Mouse (Mus musculus): Measurements from ENCODE around the gene Phrf1. TPM values are rescaled to one million over a fixed set of nuclear protein-coding genes. Genes with fewer than 3 reads are reported as not detected.

The Phrf1 gene
- polyA plus RNA-seq, 1 experiment from 2014 or later = 114 TPM

GRCm38 (mm10) chr7:141196619-141197282, 31.8 kb upstream of the Phrf1 start:
- no peak for DNase-seq (ENCODE audit: low spot score)
- Histone ChIP-seq H3K27me3 (replicated peaks; ENCODE audit: low read depth, poor library complexity, severe bottlenecking) (no peaks in the 10 kb centered on the region), H3K9me3 (no peaks in the 10 kb centered on the region), H3K4me3 (no peak overlapping the region), H3K4me1 (peaks cover 32% of the 10 kb centered on the region), H3K27ac (replicated peaks) (no peak overlapping the region), H3K36me3 (replicated peaks) (peaks cover 20% of the 10 kb centered on the region)
- 90% methylated on average over 8 of the region's 8 CpGs for WGBS

- no peak for DNase-seq (ENCODE audit: low spot score)
- Histone ChIP-seq H3K27ac (replicated peaks) (no peak overlapping the region), H3K4me1 (peaks cover 18% of the 10 kb centered on the region), H3K4me3 (no peak overlapping the region), H3K36me3 (replicated peaks) (peaks cover 12% of the 10 kb centered on the region; the same call in 1 of the 2 replicates), H3K9me3 (no peaks in the 10 kb centered on the region), H3K27me3 (replicated peaks; ENCODE audit: low read depth, poor library complexity, severe bottlenecking) (no peaks in the 10 kb centered on the region)
- 95% methylated on average over 4 of the region's 4 CpGs for WGBS
These were observed 30.5 kb upstream of the Phrf1 start for GRCm38 (mm10) chr7:141198121-141198520.

- WGBS = 77% methylated on average over 3 of the region's 3 CpGs
- H3K4me1 ChIP-seq = no peaks in the 10 kb centered on the region
- no peak for DNase-seq (ENCODE audit: low spot score)
- no peaks in the 10 kb centered on the region for H3K27me3 ChIP-seq (replicated peaks; ENCODE audit: low read depth, poor library complexity, severe bottlenecking)
- H3K9me3 ChIP-seq = no peaks in the 10 kb centered on the region
- no peak overlapping the region for H3K27ac ChIP-seq (replicated peaks)
- H3K36me3 ChIP-seq (replicated peaks) = peaks cover 12% of the 10 kb centered on the region; the same call in 1 of the 2 replicates
- no peak overlapping the region for H3K4me3 ChIP-seq
These were observed 24.0 kb upstream of the Phrf1 start for GRCm38 (mm10) chr7:141204546-141204945.

- peaks cover 10% of the 10 kb centered on the region; the same call in 1 of the 2 replicates for H3K36me3 ChIP-seq (replicated peaks)
- no peaks in the 10 kb centered on the region for H3K9me3 ChIP-seq
- H3K27ac ChIP-seq (replicated peaks) = no peak overlapping the region
- WGBS = 91% methylated on average over 5 of the region's 5 CpGs
- H3K4me3 ChIP-seq = no peak overlapping the region
- H3K27me3 ChIP-seq (replicated peaks; ENCODE audit: low read depth, poor library complexity, severe bottlenecking) = no peaks in the 10 kb centered on the region
- DNase-seq (ENCODE audit: low spot score) = no peak
- no peaks in the 10 kb centered on the region for H3K4me1 ChIP-seq
These were observed 23.1 kb upstream of the Phrf1 start for GRCm38 (mm10) chr7:141205504-141205903.

- Histone ChIP-seq H3K36me3 (replicated peaks) (peaks cover 8% of the 10 kb centered on the region; the same call in 1 of the 2 replicates), H3K4me3 (no peak overlapping the region), H3K27me3 (replicated peaks; ENCODE audit: low read depth, poor library complexity, severe bottlenecking) (no peaks in the 10 kb centered on the region), H3K4me1 (0 out of 2 replicates have a peak, but pooled peaks cover 3% of the 10 kb centered on the region), H3K9me3 (no peaks in the 10 kb centered on the region), H3K27ac (replicated peaks) (0 out of 2 replicates have a peak overlapping the region, but pooled peaks have one; percentile 8)
- WGBS = 90% methylated on average over 18 of the region's 18 CpGs
- no peak for DNase-seq (ENCODE audit: low spot score)
These were observed 22.2 kb upstream of the Phrf1 start for GRCm38 (mm10) chr7:141206182-141206937.

- peaks cover 8% of the 10 kb centered on the region; the same call in 1 of the 2 replicates for H3K36me3 ChIP-seq (replicated peaks)
- WGBS = 83% methylated on average over 3 of the region's 3 CpGs
- peaks cover 24% of the 10 kb centered on the region for H3K4me1 ChIP-seq
- 0 out of 2 replicates have a peak overlapping the region, but pooled peaks have one; percentile 25 for H3K27ac ChIP-seq (replicated peaks)
- no peaks in the 10 kb centered on the region for H3K9me3 ChIP-seq
- H3K27me3 ChIP-seq (replicated peaks; ENCODE audit: low read depth, poor library complexity, severe bottlenecking) = no peaks in the 10 kb centered on the region
- DNase-seq (ENCODE audit: low spot score) = no peak
- no peak overlapping the region for H3K4me3 ChIP-seq
These were observed 19.1 kb upstream of the Phrf1 start for GRCm38 (mm10) chr7:141209526-141209925.

GRCm38 (mm10) chr7:141210137-141210536, 18.4 kb upstream of the Phrf1 start:
- no peak overlapping the region for H3K27ac ChIP-seq (replicated peaks)
- 91% methylated on average over 12 of the region's 12 CpGs for WGBS
- no peak overlapping the region for H3K4me3 ChIP-seq
- H3K9me3 ChIP-seq = no peaks in the 10 kb centered on the region
- no peak for DNase-seq (ENCODE audit: low spot score)
- H3K36me3 ChIP-seq (replicated peaks) = peaks cover 8% of the 10 kb centered on the region; the same call in 1 of the 2 replicates
- no peaks in the 10 kb centered on the region for H3K27me3 ChIP-seq (replicated peaks; ENCODE audit: low read depth, poor library complexity, severe bottlenecking)
- H3K4me1 ChIP-seq = peaks cover 30% of the 10 kb centered on the region

- H3K27me3 ChIP-seq (replicated peaks; ENCODE audit: low read depth, poor library complexity, severe bottlenecking) = no peaks in the 10 kb centered on the region
- H3K36me3 ChIP-seq (replicated peaks) = peaks cover 5% of the 10 kb centered on the region; the same call in 1 of the 2 replicates
- no peaks in the 10 kb centered on the region for H3K9me3 ChIP-seq
- peaks cover 32% of the 10 kb centered on the region for H3K4me1 ChIP-seq
- peak overlapping the region; percentile 52; the same call in 1 of the 2 replicates for H3K27ac ChIP-seq (replicated peaks)
- no peak overlapping the region for H3K4me3 ChIP-seq
- DNase-seq (ENCODE audit: low spot score) = no peak
- 82% methylated on average over 14 of the region's 14 CpGs for WGBS
These were observed 17.9 kb upstream of the Phrf1 start for GRCm38 (mm10) chr7:141210606-141211131.

GRCm38 (mm10) chr7:141213133-141213532, 15.5 kb upstream of the Phrf1 start:
- WGBS = 80% methylated on average over 3 of the region's 3 CpGs
- Histone ChIP-seq H3K27me3 (replicated peaks; ENCODE audit: low read depth, poor library complexity, severe bottlenecking) (no peaks in the 10 kb centered on the region), H3K27ac (replicated peaks) (no peak overlapping the region; the same call in 1 of the 2 replicates), H3K4me1 (peaks cover 54% of the 10 kb centered on the region), H3K9me3 (no peaks in the 10 kb centered on the region), H3K36me3 (replicated peaks) (peaks cover 13% of the 10 kb centered on the region), H3K4me3 (no peak overlapping the region)
- no peak for DNase-seq (ENCODE audit: low spot score)

- Histone ChIP-seq H3K36me3 (replicated peaks) (peaks cover 19% of the 10 kb centered on the region), H3K27me3 (replicated peaks; ENCODE audit: low read depth, poor library complexity, severe bottlenecking) (no peaks in the 10 kb centered on the region), H3K4me3 (peak within 1 kb of the TSS; percentile 77), H3K9me3 (no peaks in the 10 kb centered on the region), H3K4me1 (peaks cover 59% of the 10 kb centered on the region), H3K27ac (replicated peaks) (peak within 1 kb of the TSS; percentile 95)
- WGBS = 92% methylated on average over 11 of the region's 11 CpGs
- no peak for DNase-seq (ENCODE audit: low spot score)
These were observed 14.9 kb upstream of the Phrf1 start, which contains the start of gene Lmntd2 for GRCm38 (mm10) chr7:141213605-141214235. Gene Lmntd2, minus strand, starts transcription at chr7:141214080.

GRCm38 (mm10) chr7:141214310-141214709, 14.3 kb upstream of the Phrf1 start:
- no peaks in the 10 kb centered on the region for H3K27me3 ChIP-seq (replicated peaks; ENCODE audit: low read depth, poor library complexity, severe bottlenecking)
- peak overlapping the region; percentile 95 for H3K27ac ChIP-seq (replicated peaks)
- H3K9me3 ChIP-seq = no peaks in the 10 kb centered on the region
- peak overlapping the region; percentile 77 for H3K4me3 ChIP-seq
- 76% methylated on average over 3 of the region's 3 CpGs for WGBS
- DNase-seq (ENCODE audit: low spot score) = no peak
- peaks cover 25% of the 10 kb centered on the region for H3K36me3 ChIP-seq (replicated peaks)
- H3K4me1 ChIP-seq = peaks cover 60% of the 10 kb centered on the region
